Mouse (Mus musculus): ENCODE results near the gene Rhbg. TPM values are rescaled to one million over a fixed set of nuclear protein-coding genes. Genes with fewer than 3 reads are reported as not detected.
"Not testable (repeated sequence)": the region's sequence is repeated elsewhere in the genome, so short reads cannot be mapped to it uniquely, and the experiment has no call there.

Gene Rhbg
- polyA plus RNA-seq, 1 experiment: not detected

GRCm38 (mm10) chr3:88295272-88295671, 40.8 kb upstream of the Rhbg start:
- not testable (repeated sequence) for H3K4me3 ChIP-seq (ENCODE audit: insufficient read depth, poor library complexity, severe bottlenecking); H3K27me3 ChIP-seq (ENCODE audit: control insufficient read depth, insufficient read depth, insufficient read length)
- Histone ChIP-seq H3K79me3 (ENCODE audit: low read depth) (peaks cover 32% of the 10 kb centered on the region), H3K79me2 (ENCODE audit: control insufficient read depth, insufficient read depth) (peaks cover 34% of the 10 kb centered on the region), H3ac (ENCODE audit: control insufficient read depth, insufficient read length, low read depth) (peak overlapping the region; percentile 19), H3K36me3 (ENCODE audit: control insufficient read depth, insufficient read depth) (peaks cover 21% of the 10 kb centered on the region)
- peak; percentile 58 for TF ChIP-seq USF1 (IDR thresholded peaks at IDR 0.05; ENCODE audit: low read depth)

GRCm38 (mm10) chr3:88291970-88292369, 37.5 kb upstream of the Rhbg start:
- TF ChIP-seq MAX (IDR thresholded peaks at IDR 0.05): no peak
- TF ChIP-seq MYOD1 (IDR thresholded peaks at IDR 0.05; ENCODE audit: control insufficient read depth, insufficient read length, low read depth): no peak
- no peak for TF ChIP-seq FOSL1 (IDR thresholded peaks at IDR 0.05; ENCODE audit: insufficient read depth, low read length, poor library complexity, severe bottlenecking)
- TF ChIP-seq MYOG (IDR thresholded peaks at IDR 0.05; ENCODE audit: control insufficient read depth, extremely low read depth, insufficient read length): no peak
- TF ChIP-seq CTCF (IDR thresholded peaks at IDR 0.05; ENCODE audit: control insufficient read depth, insufficient read depth, insufficient read length): no peak
- TF ChIP-seq CEBPB (IDR thresholded peaks at IDR 0.05; ENCODE audit: low read depth): no peak
- no peak for TF ChIP-seq USF1 (IDR thresholded peaks at IDR 0.05; ENCODE audit: low read depth)
- no peak overlapping the region for H3ac ChIP-seq (ENCODE audit: control insufficient read depth, insufficient read length, low read depth)
- H3K4me3 ChIP-seq (ENCODE audit: insufficient read depth, poor library complexity, severe bottlenecking): no peak overlapping the region
- H3K27me3 ChIP-seq (ENCODE audit: control insufficient read depth, insufficient read depth, insufficient read length): no peaks in the 10 kb centered on the region
- peaks cover 1% of the 10 kb centered on the region for H3K79me2 ChIP-seq (ENCODE audit: control insufficient read depth, insufficient read depth)
- no peaks in the 10 kb centered on the region for H3K79me3 ChIP-seq (ENCODE audit: low read depth)
- H3K36me3 ChIP-seq (ENCODE audit: control insufficient read depth, insufficient read depth): no peaks in the 10 kb centered on the region

GRCm38 (mm10) chr3:88288133-88288713, 33.7 kb upstream of the Rhbg start:
- H3K27me3 ChIP-seq (ENCODE audit: control insufficient read depth, insufficient read depth, insufficient read length): not testable (repeated sequence)

GRCm38 (mm10) chr3:88287110-88287509, 32.6 kb upstream of the Rhbg start, which contains the start of gene Gm38392:
Gm38392 (minus strand) TSS chr3:88287210.
- peaks cover under 1% of the 10 kb centered on the region for H3K27me3 ChIP-seq (ENCODE audit: control insufficient read depth, insufficient read depth, insufficient read length)
- TF ChIP-seq USF1 (IDR thresholded peaks at IDR 0.05; ENCODE audit: low read depth) (no peak), CEBPB (IDR thresholded peaks at IDR 0.05; ENCODE audit: low read depth) (no peak), FOSL1 (IDR thresholded peaks at IDR 0.05; ENCODE audit: insufficient read depth, low read length, poor library complexity, severe bottlenecking) (no peak), MAX (IDR thresholded peaks at IDR 0.05) (no peak), CTCF (IDR thresholded peaks at IDR 0.05; ENCODE audit: control insufficient read depth, insufficient read depth, insufficient read length) (no peak), MYOD1 (IDR thresholded peaks at IDR 0.05; ENCODE audit: control insufficient read depth, insufficient read length, low read depth) (no peak), MYOG (IDR thresholded peaks at IDR 0.05; ENCODE audit: control insufficient read depth, extremely low read depth, insufficient read length) (no peak)
- no peaks in the 10 kb centered on the region for H3K79me3 ChIP-seq (ENCODE audit: low read depth)
- peaks cover 4% of the 10 kb centered on the region for H3K36me3 ChIP-seq (ENCODE audit: control insufficient read depth, insufficient read depth)
- no peak within 1 kb of the TSS for H3K4me3 ChIP-seq (ENCODE audit: insufficient read depth, poor library complexity, severe bottlenecking)
- H3K79me2 ChIP-seq (ENCODE audit: control insufficient read depth, insufficient read depth): no peaks in the 10 kb centered on the region
- H3ac ChIP-seq (ENCODE audit: control insufficient read depth, insufficient read length, low read depth): no peak within 1 kb of the TSS

More at GRCm38 (mm10) chr3:88288133-88288713, 33.7 kb upstream of the Rhbg start:
- H3K4me3 ChIP-seq (ENCODE audit: insufficient read depth, poor library complexity, severe bottlenecking); H3K36me3 ChIP-seq (ENCODE audit: control insufficient read depth, insufficient read depth); H3K79me2 ChIP-seq (ENCODE audit: control insufficient read depth, insufficient read depth); H3K79me3 ChIP-seq (ENCODE audit: low read depth); H3ac ChIP-seq (ENCODE audit: control insufficient read depth, insufficient read length, low read depth): not testable (repeated sequence)

GRCm38 (mm10) chr3:88285565-88285895, 31.0 kb upstream of the Rhbg start:
- not testable (repeated sequence) for H3K36me3 ChIP-seq (ENCODE audit: control insufficient read depth, insufficient read depth); H3K4me3 ChIP-seq (ENCODE audit: insufficient read depth, poor library complexity, severe bottlenecking); H3ac ChIP-seq (ENCODE audit: control insufficient read depth, insufficient read length, low read depth); H3K79me2 ChIP-seq (ENCODE audit: control insufficient read depth, insufficient read depth); H3K79me3 ChIP-seq (ENCODE audit: low read depth); H3K27me3 ChIP-seq (ENCODE audit: control insufficient read depth, insufficient read depth, insufficient read length)

GRCm38 (mm10) chr3:88284815-88285564, 30.5 kb upstream of the Rhbg start:
- H3ac ChIP-seq (ENCODE audit: control insufficient read depth, insufficient read length, low read depth); H3K36me3 ChIP-seq (ENCODE audit: control insufficient read depth, insufficient read depth); H3K79me3 ChIP-seq (ENCODE audit: low read depth); H3K79me2 ChIP-seq (ENCODE audit: control insufficient read depth, insufficient read depth); H3K27me3 ChIP-seq (ENCODE audit: control insufficient read depth, insufficient read depth, insufficient read length); H3K4me3 ChIP-seq (ENCODE audit: insufficient read depth, poor library complexity, severe bottlenecking): not testable (repeated sequence)

- H3K4me3 ChIP-seq (ENCODE audit: insufficient read depth, poor library complexity, severe bottlenecking); H3K79me3 ChIP-seq (ENCODE audit: low read depth): not testable (repeated sequence)
Measured at GRCm38 (mm10) chr3:88281141-88281916, 26.8 kb upstream of the Rhbg start.

More at GRCm38 (mm10) chr3:88281141-88281916, 26.8 kb upstream of the Rhbg start:
- H3K27me3 ChIP-seq (ENCODE audit: control insufficient read depth, insufficient read depth, insufficient read length): peaks cover 16% of the 10 kb centered on the region
- H3K79me2 ChIP-seq (ENCODE audit: control insufficient read depth, insufficient read depth); H3ac ChIP-seq (ENCODE audit: control insufficient read depth, insufficient read length, low read depth); H3K36me3 ChIP-seq (ENCODE audit: control insufficient read depth, insufficient read depth): not testable (repeated sequence)

All from C2C12 (cell line).